Mouse (Mus musculus) liver, adult 2 months (tissue): Measurements from ENCODE around the gene Hapln1. TPM values are rescaled to one million over a fixed set of nuclear protein-coding genes. Genes with fewer than 3 reads are reported as not detected.

Experiments used
- DNase-seq: peaks from one replicate; pipeline ENCODE4 v3.0.0-alpha.2; 2011; ENCODE audit warnings: low read depth, low spot score; ENCODE audit errors: extremely low read depth
- H3K27ac ChIP-seq: fragments of 200-500 bp; replicated peaks from 2 replicates; pipeline ENCODE4 v1.5.1; 2012; ENCODE audit warnings: low read depth, mild to moderate bottlenecking, control low read depth, inconsistent platforms, low read length; ENCODE audit not compliant: insufficient read depth
- H3K27me3 ChIP-seq: fragments of 200-500 bp; 2 replicates; pipeline ENCODE4 v1.6.1; 2012; ENCODE audit warnings: mild to moderate bottlenecking, moderate library complexity, low read length, inconsistent platforms; ENCODE audit not compliant: control insufficient read depth, insufficient read depth
- H3K36me3 ChIP-seq: fragments of 200-500 bp; 2 replicates; pipeline ENCODE4 v1.6.1; 2012; ENCODE audit warnings: low read length, inconsistent platforms; ENCODE audit not compliant: control insufficient read depth, insufficient read depth
- H3K4me1 ChIP-seq: fragments of 200-500 bp; 2 replicates; pipeline ENCODE4 v1.6.1; 2011; ENCODE audit warnings: low read length; ENCODE audit not compliant: control insufficient read depth, insufficient read depth
- H3K4me3 ChIP-seq: fragments of 200-500 bp; 2 replicates; pipeline ENCODE4 v1.5.1; 2011; ENCODE audit warnings: low read depth, mild to moderate bottlenecking, control low read depth, low read length, moderate library complexity; ENCODE audit not compliant: insufficient read depth
- H3K79me2 ChIP-seq: fragments of 200-500 bp; 2 replicates; pipeline ENCODE4 v1.6.1; 2012; ENCODE audit warnings: inconsistent platforms, mild to moderate bottlenecking, low read length, moderate library complexity; ENCODE audit not compliant: control insufficient read depth, insufficient read depth
- H3K9ac ChIP-seq: fragments of 200-500 bp; 2 replicates; pipeline ENCODE4 v1.6.1; 2012; ENCODE audit warnings: low read depth, mild to moderate bottlenecking, control low read depth, inconsistent platforms, low read length
- CTCF ChIP-seq: fragments of 200-500 bp; IDR thresholded peaks from 2 replicates; pipeline ENCODE4 v1.5.1; 2011; ENCODE audit warnings: low read depth, low read length, control low read depth
- POLR2A ChIP-seq: fragments of 200-500 bp; IDR thresholded peaks from 2 replicates; pipeline ENCODE4 v1.6.1; 2011; ENCODE audit warnings: low read length, control low read depth; ENCODE audit not compliant: insufficient read depth; ENCODE audit errors: extremely low read depth
- WGBS: fragments of 180-500 bp; shearing (Covaris S2); methylation state at CpG from one replicate; pipeline ENCODE4 v1.1.7; 2018; 5-methylcytosine and 5-hydroxymethylcytosine counted together
- polyA plus RNA-seq: library from polyadenylated mRNA; depleted of rRNA; stranded (reverse); fragments of >200 nt; gene quantifications from 2 replicates; pipeline ENCODE4 v1.2.3, GENCODE M21; 2012
- total RNA-seq: library from RNA; depleted of rRNA; stranded (reverse); fragments of >200 nt; gene quantifications from 2 replicates; pipeline ENCODE4 v1.2.3, GENCODE M21; 2014

Hapln1 gene
- total and polyA plus RNA-seq, 2 experiments: 0.02 to 0.92 TPM

DNA sequence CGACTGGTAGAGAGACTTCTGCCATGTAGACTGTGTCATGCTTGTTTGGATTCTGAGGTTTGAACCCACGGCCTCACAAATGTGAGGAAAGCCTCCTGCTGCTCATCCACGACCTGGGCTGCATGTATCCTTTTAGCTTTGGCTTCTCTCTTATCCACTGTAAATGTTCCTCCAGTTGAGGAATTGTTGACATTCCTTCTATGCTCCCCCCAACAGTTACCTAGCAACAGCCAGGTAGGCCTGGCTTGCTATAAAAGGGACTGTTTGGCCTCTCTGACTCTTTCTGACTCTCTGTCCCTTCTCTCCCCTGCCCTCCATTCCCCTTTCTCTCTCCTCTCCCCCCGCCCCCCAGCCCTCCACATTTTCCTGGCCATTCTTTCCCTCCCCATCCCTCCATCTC lies 9.9 kb downstream of the Hapln1 start:
- TF ChIP-seq POLR2A (no peak), CTCF (no peak)
- Histone ChIP-seq H3K4me3 (no peak overlapping the region), H3K27me3 (no peaks in the 10 kb centered on the region), H3K36me3 (no peaks in the 10 kb centered on the region), H3K79me2 (no peaks in the 10 kb centered on the region), H3K27ac (no peak overlapping the region), H3K9ac (no peak overlapping the region), H3K4me1 (no peaks in the 10 kb centered on the region)
- no peak for DNase-seq
- 59% methylated on average over 4 of the region's 4 CpGs for WGBS

DNA sequence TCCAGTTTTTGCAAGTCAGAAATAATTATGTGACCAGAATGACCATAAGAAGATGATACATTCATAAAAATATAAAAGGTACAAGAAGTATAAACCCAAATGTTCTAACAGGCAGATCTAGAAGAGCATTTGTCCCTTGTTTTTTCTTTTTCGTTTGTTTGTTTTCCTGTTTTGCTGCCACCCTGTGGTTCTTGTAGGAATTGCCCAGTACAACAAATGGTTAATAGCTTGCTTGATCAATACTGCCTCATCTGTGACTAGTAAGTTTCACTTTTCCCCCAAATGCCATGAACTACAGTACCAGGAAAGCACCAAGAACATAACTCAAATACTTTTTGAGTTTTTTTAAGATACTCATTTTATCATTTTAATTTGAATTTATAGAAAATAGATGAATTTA lies 11.9 kb downstream of the Hapln1 start:
- DNase-seq: peak; percentile 41
- no peaks in the 10 kb centered on the region for H3K27me3 ChIP-seq
- H3K4me3 ChIP-seq: no peak overlapping the region
- TF ChIP-seq CTCF (peak; percentile 28), POLR2A (no peak)
- H3K9ac ChIP-seq: no peak overlapping the region
- H3K4me1 ChIP-seq: no peaks in the 10 kb centered on the region
- H3K27ac ChIP-seq: no peak overlapping the region
- no peaks in the 10 kb centered on the region for H3K36me3 ChIP-seq
- H3K79me2 ChIP-seq: no peaks in the 10 kb centered on the region
- WGBS: 0% methylated on average over 1 of the region's 1 CpGs

DNA sequence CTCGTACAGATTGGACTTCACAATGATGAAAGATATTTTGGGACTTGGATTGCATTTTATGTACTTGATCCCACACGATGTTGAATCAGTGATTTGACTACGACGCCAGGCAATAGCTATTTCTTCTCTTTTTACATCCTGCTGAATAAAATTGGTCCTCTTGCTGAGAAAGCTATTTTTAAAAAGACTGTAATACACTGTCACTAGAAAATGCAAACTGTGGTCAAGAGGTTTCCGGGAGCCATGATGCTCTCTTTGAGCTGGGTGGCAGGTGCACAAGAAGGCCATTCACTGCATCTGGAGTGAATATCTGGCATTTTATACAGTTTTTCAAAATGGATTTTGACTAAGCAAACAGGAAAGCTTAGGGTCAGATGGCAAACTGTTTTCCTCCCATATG lies 24.9 kb downstream of the Hapln1 start:
- TF ChIP-seq CTCF: no peak
- no peak for TF ChIP-seq POLR2A
- no peak for DNase-seq
- H3K4me3 ChIP-seq: no peak overlapping the region
- H3K27me3 ChIP-seq: no peaks in the 10 kb centered on the region
- H3K79me2 ChIP-seq: no peaks in the 10 kb centered on the region
- WGBS: 93% methylated on average over 5 of the region's 5 CpGs
- no peak overlapping the region for H3K9ac ChIP-seq
- H3K36me3 ChIP-seq: no peaks in the 10 kb centered on the region
- no peak overlapping the region for H3K27ac ChIP-seq
- H3K4me1 ChIP-seq: peaks cover 5% of the 10 kb centered on the region

DNA sequence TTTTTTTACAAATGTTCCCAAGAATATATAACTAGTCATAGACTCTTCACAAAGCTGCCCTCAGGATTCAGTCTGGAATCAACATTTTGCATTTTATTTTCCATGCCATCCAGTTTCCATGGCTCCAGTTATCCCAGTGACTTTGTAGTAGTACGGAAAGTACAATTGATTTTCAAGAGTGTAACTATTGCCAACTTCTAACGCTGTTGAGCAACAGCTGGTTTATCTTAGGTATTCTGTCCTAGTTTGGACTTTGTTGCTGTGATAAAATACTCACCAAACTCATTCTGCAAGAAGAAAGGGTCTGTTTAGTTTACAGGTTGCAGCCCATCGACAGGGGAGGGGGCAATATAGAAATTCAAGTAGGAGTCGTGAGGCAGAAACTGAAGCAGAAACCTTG lies 26.7 kb downstream of the Hapln1 start:
- Histone ChIP-seq H3K4me1 (peaks cover 5% of the 10 kb centered on the region), H3K27me3 (no peaks in the 10 kb centered on the region), H3K79me2 (no peaks in the 10 kb centered on the region), H3K4me3 (no peak overlapping the region), H3K27ac (peak overlapping the region; percentile 40; the same call in 1 of the 2 replicates), H3K9ac (no peak overlapping the region), H3K36me3 (no peaks in the 10 kb centered on the region)
- no peak for TF ChIP-seq CTCF
- TF ChIP-seq POLR2A: no peak
- DNase-seq: peak; percentile 89
- WGBS: 22% methylated on average over 4 of the region's 4 CpGs

DNA sequence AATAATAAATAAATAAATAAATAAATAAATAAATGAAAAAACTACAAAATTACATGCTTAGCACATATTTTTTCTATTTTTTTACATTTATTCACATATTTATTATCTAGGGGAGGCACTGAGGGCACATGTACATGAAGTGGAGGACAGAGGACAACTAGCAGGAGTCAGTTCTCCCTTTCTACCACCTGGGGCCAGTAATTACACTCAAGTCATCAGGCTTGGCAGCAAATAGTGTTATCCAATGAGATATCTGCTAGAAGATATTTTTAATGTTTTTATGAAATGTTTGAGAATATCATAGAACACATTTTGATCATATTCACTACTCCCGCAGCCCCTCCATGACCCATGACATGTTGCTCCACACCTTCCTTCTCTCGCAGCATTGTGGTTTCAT lies 39.5 kb downstream of the Hapln1 start:
- WGBS: 97% methylated on average over 2 of the region's 2 CpGs
- TF ChIP-seq POLR2A: no peak
- TF ChIP-seq CTCF: no peak

DNA sequence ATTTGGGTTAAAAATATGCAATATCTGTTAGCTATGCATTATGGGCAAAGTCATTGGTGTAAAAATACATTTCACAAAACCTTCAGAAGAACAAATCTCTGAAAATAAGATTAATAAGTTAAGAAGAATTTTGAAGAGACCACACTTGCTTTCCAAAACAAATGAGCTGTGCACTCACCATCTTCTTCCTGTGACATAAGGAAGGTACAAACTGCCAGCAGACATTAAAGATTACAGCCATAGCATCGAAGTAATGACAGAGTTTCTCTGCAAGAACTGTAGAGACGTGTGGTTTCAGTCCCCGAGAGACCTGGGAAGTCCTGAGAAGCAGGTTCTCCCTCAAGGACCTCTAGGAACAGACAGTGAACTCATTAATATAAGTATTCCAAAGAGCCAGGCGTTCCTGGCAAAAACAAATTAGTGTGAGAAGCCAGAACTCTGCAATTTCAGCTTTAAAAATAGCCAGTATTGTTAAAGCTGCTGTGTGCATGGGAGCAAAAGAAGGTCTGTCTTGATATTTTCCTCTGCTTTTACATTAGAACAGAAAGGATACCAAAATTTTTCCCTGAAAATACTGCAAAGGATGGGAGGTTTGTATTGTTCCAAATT lies 43.6 kb downstream of the Hapln1 start:
- Histone ChIP-seq H3K27me3 (no peaks in the 10 kb centered on the region), H3K27ac (no peak overlapping the region), H3K79me2 (no peaks in the 10 kb centered on the region), H3K36me3 (no peaks in the 10 kb centered on the region), H3K4me3 (no peak overlapping the region), H3K9ac (no peak overlapping the region), H3K4me1 (peaks cover 7% of the 10 kb centered on the region; the same call in 1 of the 2 replicates)
- 79% methylated on average over 4 of the region's 4 CpGs for WGBS
- no peak for DNase-seq
- TF ChIP-seq POLR2A: no peak
- no peak for TF ChIP-seq CTCF

More for the DNA sequence above, 39.5 kb downstream of the Hapln1 start:
- Histone ChIP-seq H3K27me3 (no peaks in the 10 kb centered on the region), H3K9ac (no peak overlapping the region), H3K4me3 (no peak overlapping the region), H3K79me2 (no peaks in the 10 kb centered on the region), H3K4me1 (peaks cover 3% of the 10 kb centered on the region; the same call in 1 of the 2 replicates), H3K36me3 (no peaks in the 10 kb centered on the region), H3K27ac (no peak overlapping the region)
- no peak for DNase-seq
